Mouse (Mus musculus): Measurements from ENCODE around the gene Polr3c.
"Not testable (repeated sequence)": the region's sequence is repeated elsewhere in the genome, so short reads cannot be mapped to it uniquely, and the experiment has no call there.

Gene Polr3c

GRCm38 (mm10) chr3:96707903-96708683 lies 19.3 kb downstream of the Polr3c start, which contains the start of gene Nudt17:
Nudt17 (minus strand) TSS chr3:96708562.
- peak; percentile 81 for DNase-seq

GRCm38 (mm10) chr3:96706984-96707383 lies 20.4 kb downstream of the Polr3c start:
- DNase-seq: no peak

- no peak for DNase-seq
These were observed 21.2 kb downstream of the Polr3c start for GRCm38 (mm10) chr3:96706217-96706616.

DNA sequence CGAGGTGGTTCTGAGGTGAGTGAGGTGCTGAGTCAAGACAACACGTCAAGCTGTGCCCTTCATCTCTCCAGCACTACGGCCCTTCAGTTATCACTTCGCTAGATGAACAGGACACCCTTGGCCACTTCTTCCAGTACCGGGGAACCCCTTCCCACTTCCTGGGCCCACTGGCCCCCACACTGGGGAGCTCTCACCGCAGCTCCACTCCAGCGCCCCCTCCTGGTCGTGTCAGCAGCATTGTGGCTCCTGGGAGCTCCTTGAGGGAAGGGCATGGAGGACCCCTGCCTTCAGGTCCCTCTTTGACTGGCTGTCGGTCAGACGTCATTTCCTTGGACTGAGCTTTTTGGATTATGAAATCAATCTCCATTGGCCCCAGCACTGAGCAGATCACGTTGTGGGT lies 22.6 kb downstream of the Polr3c start:
- DNase-seq: no peak

GRCm38 (mm10) chr3:96701003-96701402 lies 26.4 kb downstream of the Polr3c start:
- no peak for DNase-seq

DNA sequence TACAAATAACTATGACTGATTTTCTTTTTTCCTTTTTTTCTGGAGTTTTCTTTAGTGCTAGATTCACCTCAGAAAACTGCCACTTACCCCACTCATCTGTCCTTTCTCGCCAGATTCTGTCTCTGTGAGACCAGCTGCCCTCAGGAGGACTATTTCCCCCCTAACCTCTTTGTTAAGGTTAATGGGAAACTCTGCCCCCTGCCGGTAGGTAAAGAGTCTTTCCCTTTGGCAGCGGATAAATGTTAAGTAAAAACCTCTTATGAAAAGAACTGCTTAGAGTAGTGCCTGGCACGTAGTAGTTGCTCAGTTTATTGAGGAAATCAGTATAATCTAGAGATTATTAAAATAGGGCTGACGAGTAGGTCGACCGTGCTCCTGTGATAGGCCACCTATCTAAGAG lies 27.1 kb downstream of the Polr3c start:
- no peak for DNase-seq

GRCm38 (mm10) chr3:96698993-96699690 lies 28.3 kb downstream of the Polr3c start:
- DNase-seq: no peak

GRCm38 (mm10) chr3:96696766-96697732 lies 30.4 kb downstream of the Polr3c start:
- DNase-seq: peak; percentile 92

GRCm38 (mm10) chr3:96696198-96696765 lies 31.1 kb downstream of the Polr3c start, which contains the start of gene Pias3:
Pias3 (plus strand) TSS chr3:96696384.
- DNase-seq: peak; percentile 91

- no peak for DNase-seq
These were observed 33.8 kb downstream of the Polr3c start for GRCm38 (mm10) chr3:96693579-96693978.

GRCm38 (mm10) chr3:96692506-96692905 lies 34.9 kb downstream of the Polr3c start:
- no peak for DNase-seq

GRCm38 (mm10) chr3:96690298-96690697 lies 37.1 kb downstream of the Polr3c start:
- DNase-seq: no peak

- DNase-seq: no peak
These were observed 38.6 kb downstream of the Polr3c start for GRCm38 (mm10) chr3:96688854-96689253.

DNA sequence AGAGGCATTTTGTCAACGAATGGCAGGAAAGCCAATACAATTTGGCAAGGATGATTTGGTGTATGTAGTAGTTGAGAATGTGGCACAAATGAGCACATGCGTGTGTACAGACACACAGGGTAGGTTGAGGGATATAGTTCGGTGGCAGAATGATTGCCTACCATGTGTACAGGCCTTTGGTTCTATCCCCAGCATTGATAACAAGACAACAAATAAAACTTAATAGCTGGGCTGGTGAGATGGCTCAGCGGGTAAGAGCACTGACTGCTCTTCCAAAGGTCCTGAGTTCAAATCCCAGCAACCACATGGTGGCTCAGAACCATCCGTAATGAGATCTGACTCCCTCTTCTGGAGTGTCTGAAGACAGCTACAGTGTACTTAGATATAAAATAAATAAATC lies 41.4 kb downstream of the Polr3c start:
- not testable (repeated sequence) for DNase-seq

- DNase-seq: no peak
These were observed 42.6 kb downstream of the Polr3c start for GRCm38 (mm10) chr3:96684822-96685156.

DNA sequence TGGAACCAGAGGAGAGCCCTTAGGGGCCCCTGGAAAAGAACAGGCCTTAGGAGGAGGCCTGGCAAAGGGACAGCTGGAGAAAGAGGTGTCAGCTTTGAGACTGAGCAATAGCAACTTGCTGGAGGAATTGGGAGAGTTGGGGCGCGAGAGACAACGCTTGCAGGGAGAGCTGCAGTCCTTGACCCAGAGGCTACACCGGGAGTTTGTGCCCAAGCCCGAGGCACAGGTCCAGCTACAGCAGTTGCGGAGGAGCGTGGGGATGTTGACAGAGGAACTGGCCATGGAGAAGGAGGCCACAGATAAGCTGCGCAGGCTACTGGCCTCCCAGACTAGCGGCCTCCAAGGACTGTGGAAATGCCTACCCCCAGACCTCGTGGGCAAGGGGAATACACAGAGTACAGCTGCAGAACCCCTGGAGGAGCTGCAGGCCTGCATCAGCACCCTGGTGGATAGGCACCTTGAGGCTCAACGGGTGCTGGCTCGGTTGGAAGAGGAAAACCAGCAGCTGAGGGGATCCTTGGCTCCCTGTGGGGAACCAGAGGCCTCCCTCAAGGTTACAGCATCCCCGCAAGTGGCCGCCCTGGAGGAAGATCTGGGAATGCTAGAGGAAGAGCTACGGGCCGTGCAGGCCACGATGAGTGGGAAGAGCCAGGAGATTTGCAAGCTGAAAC lies 43.1 kb downstream of the Polr3c start:
- no peak for DNase-seq

DNA sequence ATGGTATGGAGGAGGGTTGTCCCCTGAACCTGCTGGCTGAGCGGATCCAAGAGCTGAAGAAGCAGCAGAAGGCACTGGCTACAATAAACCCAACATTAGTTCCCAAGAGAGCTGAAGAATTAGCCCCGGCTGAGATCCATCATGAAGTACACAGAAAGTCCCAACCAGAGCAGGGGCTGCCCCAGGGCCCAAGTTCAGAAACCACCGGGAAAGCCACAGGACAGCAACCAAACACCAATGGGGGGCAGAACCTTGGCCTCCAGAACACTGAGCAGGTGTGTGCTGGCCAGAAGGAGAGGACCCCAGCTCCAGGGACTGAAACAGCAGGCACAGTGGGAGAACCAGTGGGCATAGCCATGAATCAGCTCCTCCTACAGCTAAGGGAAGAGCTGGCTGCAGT lies 43.9 kb downstream of the Polr3c start:
- DNase-seq: no peak

DNA sequence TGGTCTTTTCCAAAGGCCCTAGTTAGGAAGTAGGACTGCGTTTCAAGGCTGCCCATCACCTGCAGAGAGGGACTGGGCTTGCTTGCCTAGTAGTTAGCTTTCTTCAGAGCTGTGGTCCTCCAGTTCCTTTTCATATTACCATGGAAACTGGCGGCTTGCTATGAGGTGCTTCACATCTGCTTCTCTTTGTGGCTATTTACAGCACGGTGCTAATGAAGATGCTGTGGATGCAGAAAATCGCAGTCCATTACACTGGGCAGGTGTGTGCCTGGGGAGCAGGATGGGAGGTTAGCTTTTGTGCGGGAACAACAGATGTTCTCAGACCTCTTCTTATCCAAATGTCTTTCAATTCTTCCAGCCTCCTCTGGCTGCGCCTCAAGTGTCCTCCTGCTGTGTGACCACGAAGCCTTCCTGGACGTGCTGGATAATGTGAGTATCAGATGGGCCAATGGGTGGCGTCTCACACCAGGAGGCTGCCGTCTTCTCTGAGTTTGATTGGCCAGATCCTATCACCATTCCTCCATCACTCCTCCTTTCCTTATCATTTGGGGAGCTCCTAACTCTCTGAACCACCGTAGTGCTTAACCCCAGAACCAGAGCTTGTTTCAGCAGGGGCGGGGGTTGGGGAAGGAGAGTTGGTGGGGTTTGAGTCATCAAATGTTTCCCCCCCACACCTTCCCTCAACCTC lies 47.0 kb downstream of the Polr3c start:
- DNase-seq: no peak

- no peak for DNase-seq
These were observed 48.2 kb downstream of the Polr3c start for GRCm38 (mm10) chr3:96679159-96679674.

- DNase-seq: no peak
These were observed 49.0 kb downstream of the Polr3c start for GRCm38 (mm10) chr3:96678456-96678855.

DNA sequence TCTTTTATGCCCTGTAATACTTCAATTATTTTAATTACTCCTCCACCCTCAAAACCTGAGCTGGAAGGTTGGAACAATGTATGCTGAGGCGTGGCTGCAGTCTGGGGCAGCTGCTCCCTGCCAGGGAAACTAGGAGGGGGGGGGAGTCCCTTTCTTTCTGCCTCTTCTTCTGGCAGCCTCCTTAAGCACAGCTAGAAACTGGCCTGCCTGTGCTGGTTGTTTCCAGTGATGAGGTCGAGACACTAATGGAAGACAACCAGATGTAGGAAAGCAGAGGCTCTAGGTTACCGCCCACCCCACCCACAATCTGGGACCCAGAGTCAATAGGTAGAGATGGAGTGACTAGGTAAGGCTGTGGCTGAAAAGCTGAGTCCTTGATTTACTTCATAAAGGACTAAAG lies 51.7 kb downstream of the Polr3c start:
- DNase-seq: no peak

Measured in kidney, adult 9 months (tissue).